Mouse (Mus musculus) heart, adult 9 months (tissue): Measurements from ENCODE around the gene Dcp1b.

Experiments
- DNase-seq, 2 experiments: peaks; one replicate each; pipeline ENCODE4 v3.0.0; 2022; ENCODE audit warnings: low spot score in 2 of 2

Dcp1b gene

DNA sequence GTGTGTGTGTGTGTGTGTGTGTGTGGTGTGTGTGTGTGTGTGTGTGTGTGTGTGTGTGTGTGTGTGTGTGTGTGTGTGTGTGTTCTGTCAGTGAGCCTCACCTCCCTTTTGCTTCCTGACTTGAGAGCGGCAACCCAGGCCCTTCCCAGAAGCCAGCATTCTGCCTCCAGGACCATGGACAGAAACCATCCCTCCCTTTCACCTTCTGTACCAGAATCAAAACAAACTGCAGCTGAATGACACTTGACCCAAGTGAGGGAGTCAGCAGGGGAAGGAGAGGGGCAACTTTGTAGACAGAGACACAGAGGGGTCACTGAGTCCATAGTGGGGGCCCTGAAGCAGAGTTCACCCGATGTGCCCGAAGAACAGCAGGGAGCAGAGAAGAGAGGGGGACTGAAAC lies 58.0 kb downstream of the Dcp1b start:
- DNase-seq: no peak

DNA sequence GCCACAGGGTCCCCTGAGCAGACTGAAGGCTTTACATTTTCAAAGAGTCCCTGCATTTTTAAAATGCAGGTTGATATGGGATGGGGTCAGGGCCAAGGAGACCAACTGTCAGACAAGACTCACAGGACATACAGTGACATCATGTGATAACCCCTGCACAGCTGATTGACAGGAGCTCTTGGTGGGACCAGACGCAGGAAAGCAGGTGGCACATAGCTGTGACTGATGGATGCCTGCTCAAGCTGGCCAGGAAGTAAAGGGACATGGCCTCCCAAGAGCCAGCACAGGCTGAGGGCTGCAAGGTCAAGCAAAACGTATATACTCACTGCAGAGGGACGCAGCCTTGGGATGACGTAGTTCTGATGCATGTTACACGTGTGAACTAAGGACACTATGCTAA lies 60.4 kb downstream of the Dcp1b start:
- DNase-seq: no peak

DNA sequence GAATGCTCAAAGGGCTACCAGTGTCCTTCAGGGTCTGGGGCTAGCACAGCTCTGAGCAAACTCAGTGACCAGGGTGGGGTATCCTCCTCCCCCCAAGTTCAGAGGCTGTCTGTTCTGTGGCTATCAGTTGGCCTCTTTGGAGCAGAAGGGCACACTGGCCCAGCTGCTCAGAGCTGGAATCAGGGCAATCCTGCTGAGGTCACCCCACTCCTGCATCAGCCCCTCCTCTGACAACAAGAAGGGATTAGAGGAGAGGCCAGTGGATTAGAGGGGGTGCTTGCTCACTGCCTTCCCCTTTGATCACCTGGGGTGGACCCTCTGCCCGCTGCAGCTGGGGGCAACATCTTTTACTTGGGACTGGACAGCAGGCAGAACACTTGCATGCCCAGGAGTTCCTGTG lies 61.2 kb downstream of the Dcp1b start, which contains the start of gene Cacna2d4:
Gene Cacna2d4 (plus strand): TSS at position 286 of the 400 bp plus-strand sequence.
- DNase-seq: no peak

DNA sequence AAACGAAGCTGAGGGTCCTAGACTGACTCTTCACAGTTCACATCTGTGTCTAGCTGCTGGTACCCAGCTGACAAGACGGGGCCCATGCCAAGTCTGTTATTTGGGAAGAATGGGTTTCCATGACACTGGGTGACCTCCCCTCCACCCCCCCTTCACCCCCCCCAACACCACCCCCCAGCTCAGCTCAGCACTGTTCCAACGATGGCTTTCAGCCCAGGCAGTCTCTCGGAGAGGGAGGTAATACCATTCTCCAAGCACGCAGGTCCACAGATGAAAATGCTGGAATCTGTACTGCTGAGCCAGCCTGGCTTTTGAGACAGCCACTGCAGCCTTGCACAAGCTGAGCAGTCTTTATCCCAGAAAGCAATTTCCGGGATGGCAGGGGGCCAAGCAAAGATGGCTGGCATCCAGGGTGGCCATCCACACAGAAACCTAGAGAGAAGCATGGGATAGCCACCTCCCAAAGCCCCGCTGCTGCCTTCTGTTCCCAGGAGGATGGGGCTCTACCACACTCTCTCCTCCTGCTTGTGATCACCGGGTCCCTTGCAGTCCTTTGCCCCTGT lies 62.5 kb downstream of the Dcp1b start:
- no peak for DNase-seq

DNA sequence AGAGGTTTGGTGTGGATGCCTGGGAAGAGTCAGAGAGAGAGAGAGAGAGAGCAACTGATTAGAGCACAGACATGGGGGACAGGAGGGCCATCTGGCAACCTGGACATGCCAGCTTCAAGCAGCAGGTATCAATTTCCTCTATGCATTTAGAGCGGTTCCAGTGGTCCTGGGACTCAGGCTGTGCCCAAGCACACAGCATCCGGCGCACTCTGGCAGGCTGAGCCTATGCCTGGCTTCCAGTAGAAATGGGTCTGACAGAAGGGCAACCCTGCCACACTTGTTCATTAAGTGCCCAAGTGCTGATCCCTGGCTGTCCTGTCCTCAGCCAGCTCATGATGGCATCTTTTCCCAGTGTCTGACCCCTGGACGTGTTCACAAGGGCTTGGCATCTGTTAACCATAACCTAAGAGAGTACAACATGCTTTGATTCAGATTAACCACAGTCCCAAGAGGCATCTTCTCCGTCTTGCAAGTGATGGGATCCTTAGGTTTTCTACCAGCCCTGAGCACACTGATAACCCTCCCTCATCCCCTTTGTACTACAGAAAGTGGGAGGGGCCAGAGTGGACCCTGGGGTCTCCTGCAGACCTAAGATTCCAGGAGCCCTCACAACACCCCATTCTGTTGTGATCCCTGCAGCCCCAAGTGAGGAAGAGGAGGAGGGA lies 64.4 kb downstream of the Dcp1b start:
- no peak for DNase-seq

DNA sequence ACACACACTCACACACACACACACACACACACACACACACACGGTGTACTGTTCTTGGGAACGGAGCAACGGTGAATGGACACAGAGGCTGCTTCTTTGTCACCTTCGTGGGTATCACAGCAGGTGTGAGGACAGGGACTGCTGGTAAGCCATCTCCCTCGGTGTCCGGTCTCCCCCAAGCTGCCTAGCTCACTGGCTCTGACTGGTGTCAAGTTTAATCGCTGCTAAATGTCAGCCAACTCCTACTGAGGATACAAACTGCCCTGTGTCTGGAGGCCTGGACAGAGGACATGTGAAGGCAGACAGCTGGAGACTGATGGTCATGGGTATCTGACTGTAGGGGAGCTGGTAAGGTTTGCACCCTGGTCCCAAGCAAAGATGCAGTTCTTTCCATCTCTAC lies 65.2 kb downstream of the Dcp1b start:
- DNase-seq: no peak

DNA sequence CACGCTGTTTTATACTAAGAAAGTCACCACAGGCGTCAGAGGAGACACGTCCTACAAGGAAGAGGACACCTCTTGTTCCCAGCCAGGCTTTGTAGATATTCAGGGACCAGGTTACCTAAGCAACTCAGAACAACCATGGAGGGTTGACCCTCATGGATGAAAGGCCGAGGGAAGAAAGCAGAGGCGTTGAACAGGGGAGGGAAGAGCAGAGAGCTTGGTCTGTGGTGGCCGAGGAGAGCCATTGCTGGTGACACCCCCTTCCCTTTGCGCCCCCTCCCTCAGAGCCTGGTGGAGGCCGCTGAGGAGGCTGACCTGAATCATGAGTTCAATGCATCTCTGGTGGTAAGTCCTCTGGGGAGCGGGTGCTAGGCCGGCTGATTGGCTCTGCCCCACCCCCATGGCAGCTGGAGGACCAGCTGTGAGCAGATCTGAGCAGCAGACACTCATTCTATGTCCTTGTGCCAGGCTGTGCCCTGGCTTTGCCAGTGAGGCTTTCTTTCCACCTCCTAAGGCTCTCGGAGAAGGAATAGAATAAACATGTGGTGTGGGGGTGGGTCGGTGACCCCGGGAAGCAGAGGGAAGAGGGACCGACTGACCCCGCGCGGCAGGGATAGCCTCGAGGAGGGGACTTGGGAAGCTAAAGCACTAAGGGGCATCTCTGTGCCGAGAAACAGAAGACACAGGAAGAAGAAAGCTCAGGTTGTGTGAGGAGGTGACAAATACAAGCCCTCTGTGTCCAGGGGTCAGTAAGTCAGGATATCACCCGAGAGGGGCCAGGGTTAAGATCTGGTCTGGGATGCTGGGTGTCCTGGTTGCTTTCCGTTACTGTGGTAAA lies 66.0 kb downstream of the Dcp1b start:
- DNase-seq: no peak

DNA sequence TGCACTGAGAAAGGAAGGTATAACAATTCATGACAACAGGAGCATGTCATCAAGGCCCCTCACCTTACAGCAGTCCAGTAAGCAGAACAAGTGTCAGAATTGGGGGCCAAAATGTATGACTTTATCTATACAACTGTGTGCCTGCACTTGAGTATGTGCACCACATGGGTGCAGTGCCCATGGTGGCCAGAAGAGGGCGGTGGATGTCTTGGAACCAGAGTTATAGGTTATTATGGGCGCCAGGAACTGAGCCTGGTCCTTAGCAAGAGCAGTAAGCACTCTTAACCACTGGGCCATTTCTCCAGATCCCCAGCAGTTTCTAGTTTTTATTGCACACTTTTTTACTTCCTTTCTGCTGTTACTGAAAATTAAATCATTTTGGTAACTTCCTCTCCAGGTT lies 71.0 kb downstream of the Dcp1b start:
- DNase-seq: no peak

DNA sequence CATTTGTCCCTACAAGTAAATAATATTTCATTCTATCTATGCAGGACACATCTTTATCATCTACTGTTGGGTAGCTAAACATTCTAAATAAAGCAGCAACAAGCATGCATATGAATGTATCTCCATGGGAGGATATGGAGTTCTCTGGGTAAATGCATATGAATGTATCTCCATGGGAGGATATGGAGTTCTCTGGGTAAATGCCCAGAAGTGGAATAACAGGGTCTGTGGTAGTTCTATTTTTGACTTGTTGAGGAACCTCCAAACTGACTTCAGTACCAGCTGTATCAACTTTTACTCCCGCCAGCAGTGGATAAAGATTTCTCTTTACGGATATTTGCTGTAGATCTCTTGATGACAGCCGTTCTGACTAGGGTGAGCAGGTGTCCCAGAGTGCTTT lies 73.5 kb downstream of the Dcp1b start:
- no peak for DNase-seq

DNA sequence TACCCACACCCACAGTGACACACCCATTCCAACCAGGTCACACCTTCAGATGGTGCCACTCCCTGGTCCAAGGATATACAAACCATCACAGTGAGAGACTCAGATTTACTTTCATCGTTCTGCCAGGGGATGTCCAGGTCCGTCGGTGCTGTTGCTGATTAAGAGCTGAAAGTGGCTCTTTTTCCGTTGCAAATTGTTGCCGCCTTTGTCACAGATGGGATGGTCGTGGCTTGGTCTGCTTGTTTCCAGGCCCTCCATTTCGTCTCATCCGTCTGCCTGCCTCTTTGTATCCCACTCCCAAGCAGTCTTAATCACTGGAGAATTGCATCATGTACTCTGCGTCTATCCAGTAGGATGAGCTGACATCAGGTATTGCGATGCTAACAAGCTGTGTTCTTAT lies 74.7 kb downstream of the Dcp1b start:
- no peak for DNase-seq

DNA sequence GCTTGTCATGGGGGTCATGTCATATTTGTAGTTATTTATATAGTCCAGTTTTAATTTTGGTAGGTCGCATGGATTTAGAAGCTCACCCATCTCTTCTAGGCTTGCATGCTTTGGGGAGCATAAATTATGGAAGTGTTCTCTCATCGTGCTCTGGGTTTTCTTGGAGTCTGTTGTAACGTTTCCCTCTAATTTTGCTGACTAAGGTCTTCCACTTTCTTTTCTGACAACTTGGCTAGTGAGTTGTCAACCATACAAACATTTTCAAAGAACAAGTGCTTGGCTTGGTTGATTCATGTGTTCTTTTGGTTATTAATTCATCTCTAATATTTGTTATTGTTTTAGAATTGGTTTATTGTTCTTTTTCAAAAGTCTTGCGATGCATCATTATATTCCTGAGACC lies 76.7 kb downstream of the Dcp1b start:
- no peak for DNase-seq
